Mouse (Mus musculus) Muller cell, postnatal 12 days (primary cell): ENCODE results near the gene Def6.

Experiments used
- DNase-seq: peaks from one replicate; pipeline ENCODE4 v3.0.0-alpha.2; 2015; ENCODE audit errors: inconsistent ontology term

Def6 gene

DNA sequence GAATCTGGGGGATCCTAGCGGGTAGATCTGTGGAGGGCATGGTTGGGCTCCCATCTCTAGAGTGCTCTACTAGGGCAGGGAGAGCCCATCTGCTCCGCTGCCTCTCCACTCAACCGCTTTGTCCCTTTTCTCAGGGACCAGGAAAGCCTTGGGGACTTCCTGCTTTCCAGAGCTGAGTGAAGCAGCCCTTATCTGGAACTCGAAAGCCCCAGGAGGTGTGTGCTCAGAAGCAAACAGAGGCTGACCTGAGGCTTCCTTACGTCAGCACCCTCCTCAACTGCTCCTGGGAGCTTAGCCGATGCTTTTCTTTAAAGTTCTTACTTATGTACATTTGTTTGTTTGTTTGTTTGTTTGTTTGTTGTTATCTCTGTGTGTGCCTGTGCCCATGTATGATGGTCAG, 65.3 kb downstream of the Def6 start:
- no peak for DNase-seq

DNA sequence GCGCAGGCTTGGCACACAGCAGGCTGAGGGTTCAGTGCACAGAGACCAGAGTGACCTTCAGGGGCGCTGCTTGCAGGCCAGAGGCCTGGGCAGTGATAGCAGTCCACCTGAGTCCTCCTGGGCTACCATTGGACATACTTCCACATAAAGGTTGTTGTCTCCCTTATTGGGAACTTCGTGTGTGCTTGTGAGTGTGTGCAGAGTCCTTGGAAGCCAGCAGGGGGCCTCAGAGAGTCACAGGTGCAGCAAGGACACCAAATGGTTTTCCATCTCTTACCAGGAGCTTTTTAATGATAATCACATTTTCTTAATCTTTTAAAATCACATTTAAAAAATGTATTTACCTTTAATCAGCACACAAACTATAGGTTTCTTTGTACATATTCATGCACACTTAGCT, 67.2 kb downstream of the Def6 start:
- no peak for DNase-seq

DNA sequence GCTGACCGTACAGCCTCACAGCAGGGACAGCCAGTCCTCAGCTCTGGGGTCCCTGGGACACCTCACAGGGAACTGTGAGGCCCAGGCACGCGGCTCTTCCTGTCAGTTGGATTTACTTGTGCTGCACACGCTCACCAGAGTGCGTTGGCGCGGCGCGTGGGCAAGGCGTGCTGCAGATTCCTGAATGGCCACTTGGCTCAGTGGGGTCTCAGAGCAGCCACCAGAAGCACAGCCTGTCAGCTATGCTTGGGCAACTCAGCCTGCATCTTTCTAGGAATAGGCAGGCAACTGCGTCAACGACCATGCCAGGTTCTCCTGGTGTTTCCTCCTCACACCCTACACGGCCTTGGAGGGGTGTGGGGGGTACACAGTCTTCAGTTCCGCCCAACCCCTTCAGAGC, 69.6 kb downstream of the Def6 start:
- DNase-seq, result no peak

DNA sequence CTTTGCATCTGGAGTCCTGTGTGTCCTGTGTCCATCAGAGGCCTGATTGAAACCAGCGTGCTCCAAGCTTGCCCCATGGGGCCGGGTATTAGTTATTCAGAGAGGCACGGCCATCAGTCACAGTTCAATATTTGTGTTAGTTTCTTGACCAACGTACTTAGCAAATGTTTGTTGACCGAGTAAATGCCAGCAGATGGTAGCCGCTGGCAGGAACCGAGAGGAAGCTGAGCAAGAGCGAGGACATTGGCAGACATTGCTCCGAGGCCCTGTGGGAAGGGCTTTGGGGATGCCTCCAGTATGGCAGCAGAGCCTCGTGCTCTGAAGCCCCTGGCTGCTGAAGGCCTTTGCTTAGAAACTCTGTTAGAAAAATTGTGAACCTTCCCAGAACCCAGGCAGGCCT, 70.1 kb downstream of the Def6 start:
- DNase-seq, result no peak

DNA sequence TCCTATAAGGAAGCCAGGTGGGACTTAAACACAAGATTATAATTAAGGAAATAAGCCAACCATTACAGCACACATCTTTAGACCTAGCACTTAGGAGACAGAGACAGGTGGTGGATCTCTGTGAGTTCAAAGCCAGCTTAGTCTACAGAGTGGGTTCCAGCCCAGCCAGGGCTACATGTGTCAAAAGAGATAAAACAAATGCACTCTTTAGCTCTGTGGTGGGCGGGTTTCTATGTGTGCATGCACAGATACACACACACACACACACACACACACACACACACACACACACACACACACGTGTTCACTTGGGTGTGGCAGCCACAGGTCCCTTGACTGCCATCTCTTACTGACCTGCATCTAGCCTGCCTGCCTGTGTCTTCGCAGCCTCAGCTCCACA, 70.6 kb downstream of the Def6 start:
- DNase-seq, result no peak
